Mouse (Mus musculus): ENCODE results near the gene C1qtnf2. TPM values are rescaled to one million over a fixed set of nuclear protein-coding genes. Genes with fewer than 3 reads are reported as not detected.

The C1qtnf2 gene
- total RNA-seq, 2 experiments from 2014 or later, result not detected

- no peak for ATAC-seq (replicated peaks; ENCODE audit: low FRiP score, poor library complexity, severe bottlenecking)
These were observed 54.8 kb downstream of the C1qtnf2 start, which contains the start of gene Ccnjl for GRCm38 (mm10) chr11:43528683-43529499. TSS of gene Ccnjl (plus strand) at chr11:43528784.

- no peak for ATAC-seq (replicated peaks; ENCODE audit: low FRiP score, poor library complexity, severe bottlenecking)
These were observed 56.0 kb downstream of the C1qtnf2 start for GRCm38 (mm10) chr11:43530043-43530442.

GRCm38 (mm10) chr11:43531619-43532018, 57.5 kb downstream of the C1qtnf2 start:
- ATAC-seq (replicated peaks; ENCODE audit: low FRiP score, poor library complexity, severe bottlenecking), result no peak

- no peak for ATAC-seq (replicated peaks; ENCODE audit: low FRiP score, poor library complexity, severe bottlenecking)
These were observed 63.0 kb downstream of the C1qtnf2 start for GRCm38 (mm10) chr11:43537074-43537473.

- ATAC-seq (replicated peaks; ENCODE audit: low FRiP score, poor library complexity, severe bottlenecking), result no peak
These were observed 65.8 kb downstream of the C1qtnf2 start for GRCm38 (mm10) chr11:43539863-43540262.

Other genes with a start within 250 kb of the C1qtnf2 start
- 98.6 and 127 TPM in 2 replicates for gene Pttg1, start 48.0 kb upstream of the C1qtnf2 start, total RNA-seq (2015; ENCODE audit: low replicate concordance)
- gene Pttg1, start 48.0 kb upstream of the C1qtnf2 start, total RNA-seq (2017; ENCODE audit: low replicate concordance), result 89.8 and 114 TPM in 2 replicates
- gene Slu7, start 40.5 kb upstream of the C1qtnf2 start, total RNA-seq (2015; ENCODE audit: low replicate concordance), result 18.8 and 36.8 TPM in 2 replicates
- 87.7 and 93.6 TPM in 2 replicates for gene Slu7, start 40.5 kb upstream of the C1qtnf2 start, total RNA-seq (2017; ENCODE audit: low replicate concordance)
- gene Ccnjl, start 54.5 kb downstream of the C1qtnf2 start, total RNA-seq (2015; ENCODE audit: low replicate concordance), result not detected in 2 replicates
- gene Ccnjl, start 54.5 kb downstream of the C1qtnf2 start, total RNA-seq (2017; ENCODE audit: low replicate concordance), result 0.98 TPM in 1 of 2 replicates, not detected in the other
- gene 4933415A04Rik, start 112.8 kb downstream of the C1qtnf2 start, total RNA-seq (2015; ENCODE audit: low replicate concordance), result not detected in 2 replicates
- not detected in 2 replicates for gene 4933415A04Rik, start 112.8 kb downstream of the C1qtnf2 start, total RNA-seq (2017; ENCODE audit: low replicate concordance)
- gene Fabp6, start 127.3 kb downstream of the C1qtnf2 start, total RNA-seq (2015; ENCODE audit: low replicate concordance), result not detected in 2 replicates
- gene Fabp6, start 127.3 kb downstream of the C1qtnf2 start, total RNA-seq (2017; ENCODE audit: low replicate concordance), result not detected in 2 replicates
- 24.0 and 27.1 TPM in 2 replicates for gene Pwwp2a, start 207.7 kb downstream of the C1qtnf2 start, total RNA-seq (2015; ENCODE audit: low replicate concordance)
- 26.1 and 31.7 TPM in 2 replicates for gene Pwwp2a, start 207.7 kb downstream of the C1qtnf2 start, total RNA-seq (2017; ENCODE audit: low replicate concordance)